Comparison of ENCODE assay signal across 9 mouse cellular contexts in the genomic region with DNA sequence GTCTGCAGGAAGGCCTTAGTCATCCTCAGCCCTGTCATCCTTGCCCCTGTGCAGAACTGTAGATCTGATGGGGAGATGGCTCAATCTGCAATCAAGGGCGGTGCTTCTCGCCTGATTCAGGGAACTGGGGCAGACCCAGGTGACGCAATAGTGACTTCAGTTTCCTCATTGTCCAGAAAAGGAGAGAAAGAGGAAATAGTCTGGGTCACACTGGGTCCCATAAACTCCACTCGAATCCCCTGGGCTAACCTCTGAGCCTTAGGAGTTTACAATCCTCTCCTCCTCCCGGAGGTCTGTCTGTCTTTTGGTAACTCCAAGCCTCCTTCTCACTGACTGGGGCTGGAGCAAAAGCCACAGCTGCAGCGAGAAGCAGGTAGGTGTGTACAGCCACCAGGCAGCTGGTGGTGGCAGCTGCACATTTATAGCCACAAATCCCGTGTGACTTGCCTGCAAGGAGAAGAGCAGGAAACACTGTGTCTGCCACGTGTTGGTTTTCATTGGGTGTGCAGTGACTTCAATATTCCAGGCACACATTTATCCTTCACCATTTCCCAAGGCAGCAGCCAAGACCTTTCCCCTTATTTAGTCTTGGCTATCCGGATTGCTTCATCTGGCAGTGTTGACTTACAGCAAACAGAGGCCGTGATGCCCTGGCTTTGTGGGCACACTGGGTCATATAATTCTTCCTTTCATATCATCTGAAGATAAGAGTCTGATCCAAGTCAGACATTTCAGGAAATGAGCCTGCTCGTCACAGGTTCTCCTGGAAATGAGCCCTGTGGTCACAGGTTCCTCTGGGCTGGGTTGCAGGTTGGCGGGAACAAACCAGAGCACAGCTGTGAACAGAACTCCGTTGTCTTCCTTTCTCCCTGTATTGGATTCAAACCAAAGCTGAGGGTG.
A peak's percentile ranks its signal among the peaks of the same experiment; 100 is the strongest.
DNase-seq lines count a peak whose midpoint lies in the region; ATAC-seq and TF ChIP-seq lines count a peak whose summit lies in the region.
"Had no signal": no experiment of that assay in that cellular context is flagged by ENCODE, and none has a peak within 500 bp of the region (broad histone marks: within the 10 kb centered on the region; RNA-seq: fewer than 3 reads in every experiment).

No protein-coding gene starts in this region.

- H3K9ac ChIP-seq in MEL (ENCODE audit: control insufficient read depth, low read depth, low read length, poor library complexity, severe bottlenecking): peak overlapping the region; percentile 67
- H3K9ac ChIP-seq in limb, embryonic 12.5 days (replicated peaks): no peak overlapping the region
- H3K9ac ChIP-seq: lung, embryonic 14.5 days had no signal

- peak overlapping the region; percentile 43 to 45 for H3K4me3 ChIP-seq in MEL (ENCODE audit: control insufficient read depth in 1 of 2, insufficient read depth in 1 of 2, low read depth in 2 of 2, low read length in 2 of 2)
- H3K4me3 ChIP-seq in limb, embryonic 12.5 days (replicated peaks): no peak overlapping the region

- H3K4me1 ChIP-seq in MEL (ENCODE audit: control insufficient read depth in 1 of 2, insufficient read depth in 2 of 2, low read length in 2 of 2): peaks cover 8 to 31% of the 10 kb centered on the region in 2 experiments; a peak in 3 of 4 replicates
- peaks cover 16% of the 10 kb centered on the region for H3K4me1 ChIP-seq in limb, embryonic 12.5 days (replicated peaks)

- no peaks in the 10 kb centered on the region; the same call in 1 of the 2 replicates for H3K79me2 ChIP-seq in MEL (ENCODE audit: control insufficient read depth, insufficient read depth, low read length, poor library complexity)

- peaks cover 0 to 18% of the 10 kb centered on the region in 2 experiments; a peak in 2 of 4 replicates for H3K36me3 ChIP-seq in MEL (ENCODE audit: control insufficient read depth in 1 of 2, insufficient read depth in 2 of 2, low read length in 2 of 2)
- H3K36me3 ChIP-seq in limb, embryonic 12.5 days: no peaks in the 10 kb centered on the region

- DNase-seq in heart, adult 11 months: peak; percentile 99
- DNase-seq in heart, postnatal 25 days (ENCODE audit: low spot score): no peak
- DNase-seq in MEL (ENCODE audit: low read depth, low spot score): peak; percentile 87
- DNase-seq in forelimb bud, embryonic 11.5 days (ENCODE audit: low read depth, low spot score): peak; percentile 43
- DNase-seq in Muller cell, postnatal 12 days (ENCODE audit: inconsistent ontology term): no peak
- DNase-seq in frontal cortex, postnatal 10 days (ENCODE audit: low spot score in 2 of 2): no peak
- DNase-seq: lung, embryonic 14.5 days had no signal

- TF ChIP-seq POLR2A in MEL (IDR thresholded peaks at IDR 0.05; ENCODE audit: control insufficient read depth in 1 of 2, insufficient read depth in 1 of 2, low read depth in 1 of 2, low read length in 2 of 2, poor library complexity in 1 of 2): peak in 1 of 2 experiments; percentile 57; a peak in 2 of 4 replicates

- TF ChIP-seq EP300 in MEL (IDR thresholded peaks at IDR 0.05; ENCODE audit: low read depth in 1 of 2, low read length in 2 of 2): peak in 1 of 2 experiments; percentile 74; a peak in 3 of 4 replicates

- no peaks in the 10 kb centered on the region for H3K27me3 ChIP-seq in MEL (ENCODE audit: control insufficient read depth in 1 of 2, insufficient read depth in 2 of 2, low read length in 2 of 2)
- no peaks in the 10 kb centered on the region for H3K27me3 ChIP-seq in limb, embryonic 12.5 days

- no peak overlapping the region for H3K4me2 ChIP-seq in limb, embryonic 12.5 days
- H3K4me2 ChIP-seq: lung, embryonic 14.5 days had no signal

- H3K9me3 ChIP-seq in MEL (replicated peaks; ENCODE audit: insufficient read depth, low read length): no peaks in the 10 kb centered on the region
- no peaks in the 10 kb centered on the region for H3K9me3 ChIP-seq in limb, embryonic 12.5 days

- 43% methylated on average over 13 of the region's 13 CpGs for WGBS in limb, embryonic 12.5 days

- no peak for TF ChIP-seq CTCF in MEL (IDR thresholded peaks at IDR 0.05 in 2 of 3, conservative IDR thresholded peaks at IDR 0.05 in 1 of 3; ENCODE audit: control insufficient read depth in 1 of 3, insufficient read depth in 1 of 3, low read depth in 2 of 3, low read length in 3 of 3, poor library complexity in 1 of 3, severe bottlenecking in 1 of 3)

- H3K27ac ChIP-seq in MEL (ENCODE audit: control insufficient read depth, low read depth, low read length): peak overlapping the region; percentile 76
- H3K27ac ChIP-seq in limb, embryonic 12.5 days: 0 out of 2 replicates have a peak overlapping the region, but pooled peaks have one; percentile 25

- ATAC-seq in limb, embryonic 12.5 days (ENCODE audit: insufficient number of reproducible peaks, insufficient read depth, low FRiP score, low TSS enrichment, low read depth): peak; percentile 70
- ATAC-seq in monocyte, adult 5-6 weeks (replicated peaks; ENCODE audit: insufficient number of reproducible peaks, low FRiP score, low TSS enrichment, poor library complexity, severe bottlenecking): peak; percentile 93

- intact Hi-C loops in heart, postnatal 25 days (cut with DNase I): loop anchor here (5.0 kb wide), 3 partner anchors 57 to 128 kb away; no protein-coding TSS in a partner anchor

- no peak for TF ChIP-seq RAD21 in MEL (IDR thresholded peaks at IDR 0.05; ENCODE audit: low read depth, low read length)

TF ChIP-seq in MEL, 35 proteins besides CTCF, POLR2A, EP300 and RAD21:
- TF ChIP-seq MEF2A (IDR thresholded peaks at IDR 0.05; ENCODE audit: extremely low read depth, insufficient replicate concordance, low read depth, low read length, poor library complexity, severe bottlenecking): no peak
- no peak for TF ChIP-seq USF1 (IDR thresholded peaks at IDR 0.05; ENCODE audit: low read depth, low read length)
- no peak for TF ChIP-seq MAFK (IDR thresholded peaks at IDR 0.05; ENCODE audit: borderline replicate concordance, low read depth, low read length)
- peak; percentile 46; the same call in 1 of the 2 replicates for TF ChIP-seq SIN3A (IDR thresholded peaks at IDR 0.05; ENCODE audit: low read length)
- 0 out of 2 replicates have a peak, but pooled peaks have one; percentile 27 for TF ChIP-seq TCF12 (IDR thresholded peaks at IDR 0.05; ENCODE audit: low read depth, low read length)
- TF ChIP-seq CHD1 (IDR thresholded peaks at IDR 0.05; ENCODE audit: low read depth, low read length): no peak
- no peak for TF ChIP-seq ZNF384 (IDR thresholded peaks at IDR 0.05; ENCODE audit: low read depth, low read length)
- no peak for TF ChIP-seq GABPA (IDR thresholded peaks at IDR 0.05; ENCODE audit: low read depth, low read length)
- no peak for TF ChIP-seq HCFC1 (IDR thresholded peaks at IDR 0.05; ENCODE audit: low read depth, low read length)
- TF ChIP-seq BHLHE40 (IDR thresholded peaks at IDR 0.05; ENCODE audit: borderline replicate concordance, low read depth, low read length): no peak
- no peak for TF ChIP-seq CHD2 (IDR thresholded peaks at IDR 0.05; ENCODE audit: low read length)
- TF ChIP-seq NELFE (IDR thresholded peaks at IDR 0.05; ENCODE audit: low read depth, low read length): 0 out of 2 replicates have a peak, but pooled peaks have one; percentile 30
- no peak for TF ChIP-seq MAZ (IDR thresholded peaks at IDR 0.05; ENCODE audit: low read depth, low read length)
- peak; percentile 59; the same call in 1 of the 2 replicates for TF ChIP-seq RCOR1 (IDR thresholded peaks at IDR 0.05; ENCODE audit: low read depth, low read length)
- TF ChIP-seq KAT2A (conservative IDR thresholded peaks at IDR 0.05; ENCODE audit: low read depth, low read length): no peak
- no peak for TF ChIP-seq JUND (IDR thresholded peaks at IDR 0.05; ENCODE audit: low read depth, low read length)
- TF ChIP-seq GATA1 (IDR thresholded peaks at IDR 0.05; ENCODE audit: low read depth, low read length): peak; percentile 64; the same call in 1 of the 2 replicates
- peak; percentile 42; the same call in 1 of the 2 replicates for TF ChIP-seq MXI1 (IDR thresholded peaks at IDR 0.05; ENCODE audit: low read depth, low read length)
- TF ChIP-seq UBTF (IDR thresholded peaks at IDR 0.05; ENCODE audit: borderline replicate concordance, insufficient read depth, low read depth, low read length): no peak
- no peak for TF ChIP-seq ZC3H11A (IDR thresholded peaks at IDR 0.05; ENCODE audit: low read depth, low read length)
- peak; percentile 85 for TF ChIP-seq ETS1 (IDR thresholded peaks at IDR 0.05; ENCODE audit: low read depth, low read length)
- TF ChIP-seq MYC (IDR thresholded peaks at IDR 0.05; ENCODE audit: low read depth, low read length): no peak; the same call in 1 of the 2 replicates
- TF ChIP-seq ZKSCAN1 (IDR thresholded peaks at IDR 0.05; ENCODE audit: low read depth, low read length): no peak
- no peak for TF ChIP-seq E2F4 (IDR thresholded peaks at IDR 0.05; ENCODE audit: borderline replicate concordance, low read depth, low read length)
- peak; percentile 36; the same call in 1 of the 2 replicates for TF ChIP-seq ELF1 (IDR thresholded peaks at IDR 0.05; ENCODE audit: low read depth, low read length)
- no peak for TF ChIP-seq MYB (IDR thresholded peaks at IDR 0.05; ENCODE audit: low read depth, low read length)
- TF ChIP-seq POLR2AphosphoS2 (IDR thresholded peaks at IDR 0.05; ENCODE audit: low read length): no peak
- TF ChIP-seq TAL1 (IDR thresholded peaks at IDR 0.05; ENCODE audit: low read length): no peak
- peak; percentile 61; the same call in 1 of the 2 replicates for TF ChIP-seq MAX (IDR thresholded peaks at IDR 0.05; ENCODE audit: low read length)
- TF ChIP-seq ZMIZ1 (IDR thresholded peaks at IDR 0.05; ENCODE audit: low read depth, low read length): no peak
- no peak for TF ChIP-seq USF2 (IDR thresholded peaks at IDR 0.05; ENCODE audit: borderline replicate concordance in 1 of 2, insufficient read depth in 1 of 2, low read depth in 1 of 2, low read length in 2 of 2)
- TF ChIP-seq NRF1 (IDR thresholded peaks at IDR 0.05; ENCODE audit: insufficient read depth, low read depth, low read length, poor library complexity, severe bottlenecking): no peak
- 0 out of 2 replicates have a peak, but pooled peaks have one; percentile 47 for TF ChIP-seq TBP (IDR thresholded peaks at IDR 0.05; ENCODE audit: low read depth, low read length)
- TF ChIP-seq POLR2AphosphoS5 (IDR thresholded peaks at IDR 0.05; ENCODE audit: borderline replicate concordance, low read depth, low read length): no peak
- TF ChIP-seq SMC3 (IDR thresholded peaks at IDR 0.05; ENCODE audit: low read depth, low read length): no peak

Comparison
In these comparisons a context has a peak if more than half of its experiments do, and no peak if none do; other contexts are left out.
1. DNase-seq: peak in heart, adult 11 months (single experiment), MEL (single experiment) and forelimb bud, embryonic 11.5 days (single experiment); none in heart, postnatal 25 days (single experiment), Muller cell, postnatal 12 days (single experiment) and frontal cortex, postnatal 10 days (0 of 2).